ENCODE assay signal across 11 mouse cellular contexts in the genomic region with DNA sequence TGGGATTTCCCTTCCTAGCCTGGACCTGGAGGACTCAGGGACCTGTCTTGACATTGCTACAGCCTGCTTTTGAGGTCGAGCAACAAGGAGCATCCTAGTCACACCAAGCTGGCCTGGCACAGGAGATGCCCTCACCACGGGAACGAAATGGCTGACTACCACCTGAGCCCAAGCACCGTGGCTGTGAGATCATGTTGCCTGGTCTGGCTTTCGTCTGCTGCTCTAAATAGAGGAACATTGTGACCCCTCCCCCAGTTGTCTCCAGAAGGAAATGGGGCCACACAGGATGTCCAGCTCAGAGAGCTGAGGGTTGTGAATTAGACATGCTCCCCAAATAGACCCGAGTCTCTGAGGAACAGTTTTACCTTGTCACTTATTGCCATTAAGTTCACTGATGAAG.
A peak's percentile ranks its signal among the peaks of the same experiment; 100 is the strongest.
DNase-seq lines count a peak whose midpoint lies in the region; ATAC-seq and TF ChIP-seq lines count a peak whose summit lies in the region.
"Had no signal": no experiment of that assay in that cellular context is flagged by ENCODE, and none has a peak within 500 bp of the region (broad histone marks: within the 10 kb centered on the region; RNA-seq: fewer than 3 reads in every experiment).

No protein-coding gene starts in this region.

- TF ChIP-seq CTCF in heart, adult 2 months (IDR thresholded peaks at IDR 0.05), result no peak

- no peak for TF ChIP-seq POLR2A in heart, adult 2 months (IDR thresholded peaks at IDR 0.05; ENCODE audit: insufficient read depth, low read depth, low read length)

- 27% methylated on average over 6 of the region's 6 CpGs for WGBS in kidney, embryonic 16.5 days
- 23% methylated on average over 6 of the region's 6 CpGs for WGBS in heart, adult 2 months
- 36% methylated on average over 6 of the region's 6 CpGs for WGBS in limb, embryonic 12.5 days

- peaks cover 21% of the 10 kb centered on the region for H3K4me1 ChIP-seq in kidney, embryonic 16.5 days (ENCODE audit: insufficient read depth, low read length)
- peaks cover 16% of the 10 kb centered on the region for H3K4me1 ChIP-seq in heart, adult 2 months (ENCODE audit: control insufficient read depth, insufficient read depth, low read length)
- H3K4me1 ChIP-seq in limb, embryonic 12.5 days (replicated peaks), result peaks cover 35% of the 10 kb centered on the region

- no peaks in the 10 kb centered on the region for H3K79me2 ChIP-seq in heart, adult 2 months (replicated peaks; ENCODE audit: control insufficient read depth, insufficient read depth, low read length)

- no peak for DNase-seq in kidney, postnatal 10 days
- DNase-seq in embryo, embryonic 11 days, result peak; percentile 21
- peak; percentile 9 to 30 for DNase-seq in heart, adult 2 months
- no peak for DNase-seq in spleen, postnatal 4 days (ENCODE audit: low spot score in 2 of 2)
- DNase-seq in frontal cortex, adult 2 months (ENCODE audit: extremely low spot score in 1 of 2, low spot score in 1 of 2), result no peak
- no peak for DNase-seq in right cerebral cortex, postnatal 36 days (ENCODE audit: low spot score in 2 of 2)
- DNase-seq: cerebellum, adult 11-12 months; lung, adult 2 months had no signal

- peak overlapping the region; percentile 95; the same call in 1 of the 2 replicates for H3K27ac ChIP-seq in kidney, embryonic 16.5 days (ENCODE audit: low read length)
- peak overlapping the region; percentile 89 for H3K27ac ChIP-seq in heart, adult 2 months
- peak overlapping the region; percentile 96 for H3K27ac ChIP-seq in limb, embryonic 12.5 days

- H3K4me2 ChIP-seq in kidney, embryonic 16.5 days (replicated peaks; ENCODE audit: low read depth, low read length), result no peak overlapping the region
- H3K4me2 ChIP-seq in limb, embryonic 12.5 days, result no peak overlapping the region

- H3K9me3 ChIP-seq in kidney, embryonic 16.5 days (ENCODE audit: low read length), result no peaks in the 10 kb centered on the region
- H3K9me3 ChIP-seq in limb, embryonic 12.5 days, result no peaks in the 10 kb centered on the region

- H3K9ac ChIP-seq in kidney, embryonic 16.5 days (replicated peaks; ENCODE audit: low read length), result no peak overlapping the region
- no peak overlapping the region for H3K9ac ChIP-seq in heart, adult 2 months (ENCODE audit: low read depth, low read length)
- no peak overlapping the region for H3K9ac ChIP-seq in limb, embryonic 12.5 days (replicated peaks)

- ATAC-seq in kidney, embryonic 16.5 days (ENCODE audit: low FRiP score, low TSS enrichment), result no peak
- ATAC-seq in limb, embryonic 12.5 days (ENCODE audit: insufficient number of reproducible peaks, insufficient read depth, low FRiP score, low TSS enrichment, low read depth), result no peak
- ATAC-seq: Patski had no signal

- intact Hi-C loops in heart, adult 2 months (cut with DNase I), result loop anchor here (2.0 to 10.0 kb wide), 3 partner anchors 90 to 506 kb away; no protein-coding TSS in a partner anchor

- H3K4me3 ChIP-seq in kidney, embryonic 16.5 days (ENCODE audit: low read length), result no peak overlapping the region
- H3K4me3 ChIP-seq in heart, adult 2 months, result no peak overlapping the region
- no peak overlapping the region for H3K4me3 ChIP-seq in limb, embryonic 12.5 days (replicated peaks)

- H3K27me3 ChIP-seq in kidney, embryonic 16.5 days (ENCODE audit: insufficient read depth, low read length), result no peaks in the 10 kb centered on the region
- no peaks in the 10 kb centered on the region for H3K27me3 ChIP-seq in heart, adult 2 months (ENCODE audit: control insufficient read depth, insufficient read depth, low read length)
- H3K27me3 ChIP-seq in limb, embryonic 12.5 days, result no peaks in the 10 kb centered on the region
- H3K27me3 ChIP-seq: Patski had no signal

- no peaks in the 10 kb centered on the region for H3K36me3 ChIP-seq in kidney, embryonic 16.5 days (ENCODE audit: insufficient read depth, low read length)
- H3K36me3 ChIP-seq in heart, adult 2 months (ENCODE audit: control insufficient read depth, insufficient read depth, low read length), result no peaks in the 10 kb centered on the region
- no peaks in the 10 kb centered on the region for H3K36me3 ChIP-seq in limb, embryonic 12.5 days

- TF ChIP-seq EP300 in heart, adult 2 months (IDR thresholded peaks at IDR 0.05; ENCODE audit: insufficient read depth, low read depth, low read length), result no peak

Comparison
In these comparisons a context has a peak if more than half of its experiments do, and no peak if none do; other contexts are left out.
1. DNase-seq: peak in embryo, embryonic 11 days (single experiment) and heart, adult 2 months (2 of 2); none in kidney, postnatal 10 days (single experiment), spleen, postnatal 4 days (0 of 2), frontal cortex, adult 2 months (0 of 2) and right cerebral cortex, postnatal 36 days (0 of 2).
2. Peak in every context shown above with its lines, with median percentiles within 50 percentile points of each other: H3K27ac ChIP-seq.